Mouse (Mus musculus): ENCODE results near the gene Leng1. TPM values are rescaled to one million over a fixed set of nuclear protein-coding genes. Genes with fewer than 3 reads are reported as not detected.

Gene Leng1
- polyA plus RNA-seq, 1 experiment from 2014 or later = 12.5 TPM

DNA sequence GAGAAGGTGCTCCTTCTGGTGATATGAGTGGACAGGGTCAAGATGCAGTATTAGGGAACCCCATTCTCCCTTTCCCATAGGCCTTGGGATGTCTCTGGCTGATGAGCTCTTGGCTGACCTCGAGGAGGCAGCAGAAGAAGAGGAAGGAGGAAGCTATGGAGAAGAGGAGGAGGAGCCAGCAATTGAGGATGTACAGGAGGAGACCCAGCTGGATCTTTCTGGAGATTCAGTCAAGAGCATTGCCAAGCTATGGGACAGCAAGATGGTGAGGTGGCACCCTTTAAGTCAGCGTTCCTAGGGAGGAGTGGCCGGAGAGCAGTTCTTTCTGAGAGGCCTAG is 35.2 kb downstream of the Leng1 start:
- H3K4me2 ChIP-seq = peak overlapping the region; percentile 97
- DNase-seq = no peak
- peaks cover 49% of the 10 kb centered on the region for H3K36me3 ChIP-seq (ENCODE audit: insufficient read depth)
- no peaks in the 10 kb centered on the region for H3K9me3 ChIP-seq (ENCODE audit: low read depth, low read length)
- no peak overlapping the region for H3K27ac ChIP-seq (ENCODE audit: low read depth)
- peak; percentile 10; the same call in 1 of the 2 replicates for ATAC-seq (ENCODE audit: insufficient read depth)
- no peaks in the 10 kb centered on the region for H3K27me3 ChIP-seq (ENCODE audit: insufficient read depth, low read length)
- H3K4me3 ChIP-seq (ENCODE audit: low read depth, low read length) = peak overlapping the region; percentile 67
- 49% methylated on average over 3 of the region's 3 CpGs for WGBS
- 0 out of 2 replicates have a peak, but pooled peaks cover 6% of the 10 kb centered on the region for H3K4me1 ChIP-seq (ENCODE audit: insufficient read depth)
- TF ChIP-seq CTCF (IDR thresholded peaks at IDR 0.05; ENCODE audit: low read depth) = no peak
- peak overlapping the region; percentile 84 for H3K9ac ChIP-seq

DNA sequence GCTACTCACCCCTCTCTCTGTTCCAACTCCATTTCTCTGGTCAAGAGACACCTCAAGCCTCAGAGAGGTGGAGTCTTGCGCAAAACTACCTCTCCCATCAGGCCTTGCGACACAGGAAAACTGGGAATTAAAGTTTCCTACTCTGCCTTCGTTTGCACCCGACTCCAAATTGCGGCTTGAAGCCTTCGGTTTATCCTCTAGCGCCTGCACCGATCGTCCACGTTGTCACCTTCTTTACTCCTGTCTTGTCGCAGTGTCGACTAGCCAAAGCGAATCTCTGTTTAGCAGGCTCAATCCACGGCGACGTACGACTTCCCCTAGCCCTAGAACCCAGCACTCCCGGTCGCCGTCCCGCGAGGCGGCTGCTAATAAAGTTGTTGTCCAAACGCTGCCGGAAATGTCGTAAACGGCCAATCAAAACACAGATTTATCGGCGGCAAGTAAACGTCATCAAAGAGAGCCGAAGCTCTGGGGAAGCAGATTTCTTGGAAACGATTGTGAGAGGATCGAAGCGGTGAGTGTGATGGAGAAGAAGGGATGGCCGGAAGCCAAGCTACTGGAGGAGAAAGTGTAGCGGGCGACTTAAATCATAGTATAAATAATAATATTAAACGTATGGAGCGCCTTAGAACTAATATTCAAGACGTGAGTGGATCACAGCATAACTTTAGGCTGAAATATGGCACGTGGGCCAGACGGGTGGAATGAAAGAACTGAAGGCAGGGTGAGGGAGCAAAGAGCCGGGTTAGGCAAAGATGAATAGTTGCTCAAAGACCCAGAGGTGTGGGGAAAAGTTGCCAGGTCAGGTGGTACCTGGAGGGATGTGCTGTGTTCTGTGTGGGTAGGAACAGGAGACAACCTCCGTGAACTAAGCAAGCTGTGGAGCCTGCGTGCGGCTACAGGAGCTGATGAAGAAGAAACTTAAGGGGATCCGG is 35.8 kb downstream of the Leng1 start, which contains the start of the genes Tfpt and Prpf31:
Gene Tfpt (minus strand): TSS at position 387 of the 935 bp plus-strand sequence.
Gene Prpf31 (plus strand): TSS at position 443 of the 935 bp plus-strand sequence.
- peak within 1 kb of the TSS; percentile 84 for H3K9ac ChIP-seq
- H3K9me3 ChIP-seq (ENCODE audit: low read depth, low read length) = no peaks in the 10 kb centered on the region
- WGBS = 1% methylated on average over 47 of the region's 47 CpGs
- 0 out of 2 replicates have a peak, but pooled peaks cover 6% of the 10 kb centered on the region for H3K4me1 ChIP-seq (ENCODE audit: insufficient read depth)
- peak within 1 kb of the TSS; percentile 67 for H3K4me3 ChIP-seq (ENCODE audit: low read depth, low read length)
- TF ChIP-seq CTCF (IDR thresholded peaks at IDR 0.05; ENCODE audit: low read depth) = no peak
- H3K27me3 ChIP-seq (ENCODE audit: insufficient read depth, low read length) = no peaks in the 10 kb centered on the region
- peaks cover 48% of the 10 kb centered on the region for H3K36me3 ChIP-seq (ENCODE audit: insufficient read depth)
- peak; percentile 92 for ATAC-seq (ENCODE audit: insufficient read depth)
- H3K4me2 ChIP-seq = peak within 1 kb of the TSS; percentile 97
- H3K27ac ChIP-seq (ENCODE audit: low read depth) = peak within 1 kb of the TSS; percentile 78; the same call in 1 of the 2 replicates
- peak; percentile 98 for DNase-seq

DNA sequence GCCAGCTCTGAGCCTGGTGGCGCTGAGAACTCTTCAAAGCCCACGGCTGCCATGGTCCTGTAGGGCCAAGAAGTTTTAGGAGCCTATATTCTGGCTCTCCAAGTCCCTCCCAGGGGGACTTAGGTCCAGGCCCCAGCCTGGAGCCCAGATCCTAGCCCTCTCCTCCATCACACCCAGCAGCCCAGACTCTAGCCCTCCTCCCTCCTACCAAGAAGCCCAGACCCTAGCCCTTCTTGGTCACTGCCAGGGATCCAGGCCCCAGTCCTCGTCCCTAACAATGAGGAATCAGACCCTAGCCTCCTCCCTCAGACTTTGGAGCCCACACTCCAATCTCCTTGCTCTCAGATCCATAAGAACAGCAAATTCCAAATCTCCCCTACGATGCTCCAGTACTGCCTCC is 36.6 kb downstream of the Leng1 start:
- no peak for DNase-seq
- Histone ChIP-seq H3K4me2 (peak overlapping the region; percentile 97), H3K9ac (peak overlapping the region; percentile 84), H3K27me3 (ENCODE audit: insufficient read depth, low read length) (no peaks in the 10 kb centered on the region), H3K4me3 (ENCODE audit: low read depth, low read length) (peak overlapping the region; percentile 67), H3K9me3 (ENCODE audit: low read depth, low read length) (no peaks in the 10 kb centered on the region), H3K36me3 (ENCODE audit: insufficient read depth) (peaks cover 48% of the 10 kb centered on the region), H3K27ac (ENCODE audit: low read depth) (no peak overlapping the region), H3K4me1 (ENCODE audit: insufficient read depth) (0 out of 2 replicates have a peak, but pooled peaks cover 6% of the 10 kb centered on the region)
- 28% methylated on average over 4 of the region's 4 CpGs for WGBS
- TF ChIP-seq CTCF (IDR thresholded peaks at IDR 0.05; ENCODE audit: low read depth) = no peak
- ATAC-seq (ENCODE audit: insufficient read depth) = peak; percentile 30; the same call in 1 of the 2 replicates

DNA sequence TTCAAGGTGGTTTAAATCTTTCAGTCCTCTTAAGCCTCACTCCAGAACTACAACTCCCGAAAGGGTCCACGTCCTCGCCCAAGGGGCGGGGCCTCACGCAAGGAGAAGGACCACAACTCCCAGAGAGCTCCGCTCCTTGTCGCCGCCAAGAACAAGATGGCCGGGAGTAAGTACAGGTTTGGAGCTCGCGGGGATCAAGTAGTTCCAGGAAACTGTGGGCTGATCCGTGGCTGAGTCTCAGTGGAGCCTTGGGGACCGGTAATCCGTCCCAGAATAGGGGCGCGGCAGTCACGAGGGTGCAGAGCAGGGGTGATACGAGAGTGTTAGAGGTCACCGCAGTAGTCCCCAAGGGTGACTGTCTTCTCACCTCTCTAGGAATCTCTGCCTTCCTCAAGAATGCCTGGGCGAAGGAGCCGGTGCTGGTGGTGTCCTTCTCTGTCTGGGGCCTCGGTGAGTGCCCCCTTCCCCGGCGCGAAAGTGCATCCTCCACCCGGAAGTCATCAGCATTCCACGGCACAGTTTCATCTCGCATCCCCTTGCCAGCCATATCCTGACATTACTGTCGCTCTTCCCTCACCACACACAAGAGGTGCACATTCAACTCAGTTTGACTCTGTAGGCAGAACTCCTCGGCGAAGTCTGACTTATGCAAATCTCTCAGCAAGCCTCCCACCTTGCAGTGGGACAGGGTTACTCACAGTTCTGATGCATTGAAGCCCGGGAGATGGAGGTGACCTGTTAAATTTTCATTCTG is 48.2 kb downstream of the Leng1 start, which contains the start of gene Ndufa3:
Gene Ndufa3 (plus strand): TSS at position 132 of the 754 bp plus-strand sequence.
- H3K27me3 ChIP-seq (ENCODE audit: insufficient read depth, low read length) = no peaks in the 10 kb centered on the region
- H3K9ac ChIP-seq = peak within 1 kb of the TSS; percentile 77
- peak within 1 kb of the TSS; percentile 79 for H3K4me2 ChIP-seq
- H3K9me3 ChIP-seq (ENCODE audit: low read depth, low read length) = no peaks in the 10 kb centered on the region
- TF ChIP-seq CTCF (IDR thresholded peaks at IDR 0.05; ENCODE audit: low read depth) = no peak
- under 1% methylated on average over 32 of the region's 32 CpGs for WGBS
- DNase-seq (peak; percentile 93), ATAC-seq (ENCODE audit: insufficient read depth) (peak; percentile 97)
- H3K36me3 ChIP-seq (ENCODE audit: insufficient read depth) = peaks cover 24% of the 10 kb centered on the region; the same call in 1 of the 2 replicates
- H3K4me3 ChIP-seq (ENCODE audit: low read depth, low read length) = peak within 1 kb of the TSS; percentile 81
- H3K27ac ChIP-seq (ENCODE audit: low read depth) = 0 out of 2 replicates have a peak within 1 kb of the TSS, but pooled peaks have one; percentile 50
- H3K4me1 ChIP-seq (ENCODE audit: insufficient read depth) = no peaks in the 10 kb centered on the region

DNA sequence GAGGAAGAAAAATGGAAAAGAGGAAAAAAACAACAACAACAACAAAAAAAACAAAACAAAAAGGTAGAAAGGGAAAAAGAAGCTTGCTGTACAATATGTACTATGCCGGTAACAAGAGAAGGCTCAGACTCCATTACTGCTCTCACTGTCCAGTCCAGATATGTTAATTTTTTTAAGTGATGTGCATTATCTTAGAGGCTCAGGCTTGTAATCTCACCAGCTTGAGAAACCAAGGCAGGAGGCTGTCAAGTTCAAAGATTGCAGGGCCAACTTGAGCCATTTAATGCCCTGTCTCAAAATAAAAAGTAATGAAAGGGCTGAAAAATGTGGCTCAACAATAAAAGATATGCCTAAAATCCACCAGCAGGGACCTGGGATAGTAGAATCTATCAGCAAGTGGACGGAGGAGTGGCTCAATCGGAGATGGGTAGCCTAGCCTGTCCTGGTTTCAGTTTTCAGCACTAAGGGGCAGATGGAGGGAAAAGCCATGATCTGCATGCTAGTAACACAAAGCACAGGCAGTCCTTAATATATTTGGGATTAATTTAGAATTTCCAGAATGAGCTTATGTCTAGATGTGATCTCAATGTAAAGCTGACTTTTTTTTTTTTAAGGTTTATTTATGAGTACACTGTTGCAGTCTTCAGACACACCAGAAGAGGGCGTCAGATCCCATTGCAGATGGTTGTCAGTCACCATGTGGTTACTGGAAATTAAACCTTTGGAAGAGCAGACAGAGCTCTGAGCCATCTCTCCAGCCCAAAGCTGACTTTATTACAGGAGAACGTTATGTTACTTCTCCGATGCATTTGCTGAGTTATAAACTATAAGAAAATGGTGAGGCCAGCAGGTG is 49.0 kb downstream of the Leng1 start:
- Histone ChIP-seq H3K9ac (peak overlapping the region; percentile 77; the same call in 1 of the 2 replicates), H3K4me3 (ENCODE audit: low read depth, low read length) (peak overlapping the region; percentile 81), H3K27ac (ENCODE audit: low read depth) (no peak overlapping the region), H3K4me1 (ENCODE audit: insufficient read depth) (no peaks in the 10 kb centered on the region), H3K27me3 (ENCODE audit: insufficient read depth, low read length) (no peaks in the 10 kb centered on the region), H3K36me3 (ENCODE audit: insufficient read depth) (peaks cover 18% of the 10 kb centered on the region; the same call in 1 of the 2 replicates), H3K4me2 (peak overlapping the region; percentile 79), H3K9me3 (ENCODE audit: low read depth, low read length) (no peaks in the 10 kb centered on the region)
- TF ChIP-seq CTCF (IDR thresholded peaks at IDR 0.05; ENCODE audit: low read depth) = peak; percentile 65
- 41% methylated on average over 6 of the region's 6 CpGs for WGBS
- DNase-seq = no peak
- peak; percentile 57 for ATAC-seq (ENCODE audit: insufficient read depth)

DNA sequence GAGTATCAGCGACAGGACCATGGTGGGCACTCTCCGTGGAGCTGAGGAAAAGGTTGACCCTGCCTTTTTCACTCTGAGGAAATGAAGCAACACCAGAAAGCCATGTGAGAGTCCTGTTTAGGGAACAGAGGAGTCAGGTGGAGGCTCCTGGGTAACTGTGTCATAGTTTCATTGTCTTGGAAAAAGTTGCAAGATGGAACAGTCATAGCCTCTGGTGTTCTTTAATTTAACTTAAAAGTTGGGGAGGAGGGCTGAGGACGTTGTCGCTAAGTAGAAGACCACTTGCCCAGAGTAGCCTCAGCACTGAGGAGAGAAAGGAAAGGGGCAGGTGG is 49.6 kb downstream of the Leng1 start, which contains the start of gene Oscar:
Gene Oscar (minus strand): TSS at position 101 of the 332 bp plus-strand sequence.
- Histone ChIP-seq H3K27me3 (ENCODE audit: insufficient read depth, low read length) (no peaks in the 10 kb centered on the region), H3K9me3 (ENCODE audit: low read depth, low read length) (no peaks in the 10 kb centered on the region), H3K9ac (no peak within 1 kb of the TSS), H3K4me3 (ENCODE audit: low read depth, low read length) (peak within 1 kb of the TSS; percentile 81; the same call in 1 of the 2 replicates), H3K27ac (ENCODE audit: low read depth) (no peak within 1 kb of the TSS), H3K4me2 (peak within 1 kb of the TSS; percentile 79), H3K4me1 (ENCODE audit: insufficient read depth) (no peaks in the 10 kb centered on the region), H3K36me3 (ENCODE audit: insufficient read depth) (peaks cover 13% of the 10 kb centered on the region; the same call in 1 of the 2 replicates)
- DNase-seq (no peak), ATAC-seq (ENCODE audit: insufficient read depth) (no peak)
- 77% methylated on average over 4 of the region's 4 CpGs for WGBS
- TF ChIP-seq CTCF (IDR thresholded peaks at IDR 0.05; ENCODE audit: low read depth) = no peak

All from lung, embryonic 14.5 days (tissue).